Mouse (Mus musculus) layer of hippocampus, adult 2 months (tissue): ENCODE measurements around the gene Camkv. TPM values are rescaled to one million over a fixed set of nuclear protein-coding genes. Genes with fewer than 3 reads are reported as not detected.
A peak's percentile ranks its signal among the peaks of the same experiment; 100 is the strongest.

Experiments used
- DNase-seq, 2 experiments: peaks; one replicate each; pipeline ENCODE4 v3.0.0; 2022; ENCODE audit warnings: low spot score in 2 of 2
- H3K27ac ChIP-seq: fragments of 200-600 bp; 2 replicates; pipeline ENCODE4 v1.8.1; 2022
- H3K4me3 ChIP-seq: fragments of 200-600 bp; 2 replicates; pipeline ENCODE4 v1.8.1; 2022; ENCODE audit warnings: mild to moderate bottlenecking
- CTCF ChIP-seq: fragments of 200-600 bp; conservative IDR thresholded peaks from 2 replicates; pipeline ENCODE4 v1.8.1; 2022; ENCODE audit warnings: antibody characterized with exemption, mild to moderate bottlenecking, moderate library complexity
- total RNA-seq, 2 experiments: library from RNA; stranded (reverse); gene quantifications; 2 replicates each; pipeline ENCODE4 v1.2.3; 2021

Gene Camkv
- total RNA-seq, 2 experiments from 2014 or later: 532 to 547 TPM

GRCm38 (mm10) chr9:107985131-107986119 lies 50.0 kb downstream of the Camkv start, which contains the start of gene Inka1:
Gene Inka1, minus strand, starts transcription at chr9:107985879.
- peak within 1 kb of the TSS; percentile 81 for H3K4me3 ChIP-seq
- peak; percentile 68 to 73 for DNase-seq
- H3K27ac ChIP-seq: peak within 1 kb of the TSS; percentile 96
- TF ChIP-seq CTCF: peak; percentile 42

GRCm38 (mm10) chr9:107986376-107986775 lies 50.9 kb downstream of the Camkv start:
- Histone ChIP-seq H3K4me3 (peak overlapping the region; percentile 81), H3K27ac (peak overlapping the region; percentile 96)
- peak; percentile 77 to 84 for DNase-seq
- TF ChIP-seq CTCF: peak; percentile 89

GRCm38 (mm10) chr9:107987950-107988349 lies 52.5 kb downstream of the Camkv start:
- H3K27ac ChIP-seq: no peak overlapping the region
- no peak for TF ChIP-seq CTCF
- DNase-seq: no peak
- no peak overlapping the region for H3K4me3 ChIP-seq

- TF ChIP-seq CTCF: no peak
- no peak within 1 kb of the TSS for H3K4me3 ChIP-seq
- no peak within 1 kb of the TSS for H3K27ac ChIP-seq
- no peak for DNase-seq
Measured at GRCm38 (mm10) chr9:107992197-107992596, 56.7 kb downstream of the Camkv start, which contains the start of gene Cdhr4. Gene Cdhr4, plus strand, starts transcription at chr9:107992497.

- no peak for TF ChIP-seq CTCF
- DNase-seq: no peak
- H3K27ac ChIP-seq: no peak overlapping the region
- H3K4me3 ChIP-seq: no peak overlapping the region
Measured at GRCm38 (mm10) chr9:107993013-107993412, 57.5 kb downstream of the Camkv start.

- DNase-seq: no peak
- H3K27ac ChIP-seq: no peak overlapping the region
- no peak for TF ChIP-seq CTCF
- H3K4me3 ChIP-seq: no peak overlapping the region
Measured at GRCm38 (mm10) chr9:107994464-107994863, 59.0 kb downstream of the Camkv start.

- TF ChIP-seq CTCF: no peak
- Histone ChIP-seq H3K4me3 (no peak overlapping the region), H3K27ac (no peak overlapping the region)
- DNase-seq: no peak
Measured at GRCm38 (mm10) chr9:107995513-107995912, 60.0 kb downstream of the Camkv start.

GRCm38 (mm10) chr9:107996049-107996448 lies 60.6 kb downstream of the Camkv start, which contains the start of gene Gm20662:
Gene Gm20662, plus strand, starts transcription at chr9:107996349.
- Histone ChIP-seq H3K4me3 (no peak within 1 kb of the TSS), H3K27ac (no peak within 1 kb of the TSS)
- no peak for TF ChIP-seq CTCF
- DNase-seq: no peak

Other genes with a start within 250 kb of the Camkv start
- 1 to 10 TPM; 2.8 to 3.5 TPM for gene Sema3f, start 225.2 kb upstream of the Camkv start, total RNA-seq
- gene Rbm5, start 164.7 kb upstream of the Camkv start, total RNA-seq: 100 to 1,000 TPM; 141 to 159 TPM
- gene Rbm6, start 62.4 kb upstream of the Camkv start, total RNA-seq: 10 to 100 TPM; 60.7 to 70.3 TPM
- gene Mon1a, start 47.5 kb upstream of the Camkv start, total RNA-seq: 10 to 100 TPM; 26.9 to 27.6 TPM
- 1 to 10 TPM; 1.3 to 2.4 TPM for gene Mst1r, start 28.8 kb upstream of the Camkv start, total RNA-seq
- gene Actl11, start 7.2 kb upstream of the Camkv start, total RNA-seq: not detected
- gene Traip, start 14.5 kb downstream of the Camkv start, total RNA-seq: 10 to 100 TPM; 23.1 to 23.9 TPM
- 1 to 10 TPM; 5.4 to 5.7 TPM for gene Uba7, start 39.8 kb downstream of the Camkv start, total RNA-seq
- 1 to 10 TPM; 1.1 to 1.7 TPM for gene Gm20661, start 47.4 kb downstream of the Camkv start, total RNA-seq
- 10 to 100 TPM in 1 of 2 experiments, 1 to 10 TPM in 1; 9.7 to 10.8 TPM for gene Inka1, start 50.2 kb downstream of the Camkv start, total RNA-seq
- gene Cdhr4, start 56.8 kb downstream of the Camkv start, total RNA-seq: 1 to 10 TPM; 5.8 to 6.4 TPM
- gene Gm20662, start 60.7 kb downstream of the Camkv start, total RNA-seq: 1 to 10 TPM; 2.4 to 3.8 TPM
- gene Ip6k1, start 66.8 kb downstream of the Camkv start, total RNA-seq: 100 to 1,000 TPM; 222 to 228 TPM
- gene Gmppb, start 113.6 kb downstream of the Camkv start, total RNA-seq: 10 to 100 TPM; 17.5 to 17.7 TPM
- gene Amigo3, start 117.5 kb downstream of the Camkv start, total RNA-seq: 1 to 10 TPM; 2.0 to 2.6 TPM
- gene Mst1, start 144.8 kb downstream of the Camkv start, total RNA-seq: not detected
- gene Rnf123, start 147.7 kb downstream of the Camkv start, total RNA-seq: 100 to 1,000 TPM in 1 of 2 experiments, 10 to 100 TPM in 1; 95.7 to 111 TPM
- gene Apeh, start 158.9 kb downstream of the Camkv start, total RNA-seq: 10 to 100 TPM; 35.3 to 37.0 TPM